ENCODE assay signal across 8 mouse cellular contexts in the genomic region with DNA sequence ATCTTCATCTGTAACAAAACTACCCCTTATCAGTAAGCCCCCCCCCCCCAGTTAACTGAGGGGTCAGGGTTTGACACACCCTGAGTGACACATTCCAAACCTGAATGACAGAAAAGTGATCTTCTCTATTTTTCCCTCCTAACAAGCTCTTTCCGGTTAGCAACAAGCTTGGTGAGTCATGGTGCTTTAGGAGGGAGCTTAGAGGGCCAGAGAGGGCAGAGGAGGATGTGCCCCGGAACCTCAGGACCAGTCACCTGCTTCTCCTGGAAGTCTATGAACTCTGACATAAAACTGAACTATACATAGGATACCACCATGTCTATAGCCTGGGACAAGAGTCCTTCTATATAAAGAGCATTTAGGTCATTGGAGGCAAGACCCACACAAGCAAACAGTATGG. TPM values are rescaled to one million over a fixed set of nuclear protein-coding genes. Genes with fewer than 3 reads are reported as not detected.
DNase-seq lines count a peak whose midpoint lies in the region; ATAC-seq lines count a peak whose summit lies in the region.

No protein-coding gene starts in this region.

- H3K4me2 ChIP-seq in midbrain, embryonic 15.5 days: no peak overlapping the region

- no peaks in the 10 kb centered on the region for H3K9me3 ChIP-seq in midbrain, embryonic 15.5 days
- H3K9me3 ChIP-seq in midbrain, embryonic 10.5 days (replicated peaks): no peaks in the 10 kb centered on the region

- ATAC-seq in midbrain, embryonic 15.5 days (replicated peaks): no peak
- no peak for ATAC-seq in inflammation-experienced regulatory T-cells, adult 6 months

- H3K9ac ChIP-seq in midbrain, embryonic 15.5 days: no peak overlapping the region

- H3K27me3 ChIP-seq in midbrain, embryonic 15.5 days (replicated peaks): no peaks in the 10 kb centered on the region
- no peaks in the 10 kb centered on the region for H3K27me3 ChIP-seq in midbrain, embryonic 10.5 days (ENCODE audit: low read depth, poor library complexity, severe bottlenecking)

- 0 out of 2 replicates have a peak overlapping the region, but pooled peaks have one; percentile 11 for H3K27ac ChIP-seq in midbrain, embryonic 15.5 days
- no peak overlapping the region for H3K27ac ChIP-seq in midbrain, embryonic 10.5 days (replicated peaks)

- peaks cover 54% of the 10 kb centered on the region for H3K4me1 ChIP-seq in midbrain, embryonic 15.5 days
- H3K4me1 ChIP-seq in midbrain, embryonic 10.5 days: peaks cover 26% of the 10 kb centered on the region

- 86% methylated on average over 2 of the region's 2 CpGs for whole genome bisulfite sequencing in midbrain, embryonic 15.5 days
- WGBS in midbrain, embryonic 10.5 days: 82% methylated on average over 2 of the region's 2 CpGs

- no peak overlapping the region for H3K4me3 ChIP-seq in midbrain, embryonic 15.5 days
- no peak overlapping the region for H3K4me3 ChIP-seq in midbrain, embryonic 10.5 days

- DNase-seq in adrenal gland, postnatal 10 days: peak; percentile 30
- no peak for DNase-seq in adrenal gland, postnatal 25 days
- peak; percentile 26 for DNase-seq in kidney, adult 18-20 months
- DNase-seq in kidney, postnatal 10 days: no peak
- DNase-seq in midbrain, embryonic 10.5 days (ENCODE audit: low spot score): no peak
- DNase-seq in ovary, adult 18-20 months (ENCODE audit: low spot score): no peak

- no peaks in the 10 kb centered on the region for H3K36me3 ChIP-seq in midbrain, embryonic 15.5 days (replicated peaks)
- H3K36me3 ChIP-seq in midbrain, embryonic 10.5 days: no peaks in the 10 kb centered on the region

RNA-seq across cellular contexts. Expression of gene Tom1l2, which starts 44.6 kb away (rescaled TPM):
- 10 to 100 TPM; 49.9 to 61.5 TPM for total RNA-seq in adrenal gland, postnatal 10 days (2021)
- total RNA-seq in adrenal gland, postnatal 25 days (2021): 74.6 and 95.4 TPM in 2 replicates
- polyA plus RNA-seq in midbrain, embryonic 15.5 days (2015; fragmentation: Nextera tagmentation; extraction: Ambion mirVana): 72.6 and 73.3 TPM in 2 replicates
- polyA plus RNA-seq in midbrain, embryonic 10.5 days (2016; fragmentation: Nextera tagmentation; extraction: Ambion mirVana): 17.6 and 26.2 TPM in 2 replicates
- 10 to 100 TPM in 2 of 3 experiments, 1 to 10 TPM in 1; 8.9 to 34.5 (median 24.4) TPM for polyA plus RNA-seq in inflammation-experienced regulatory T-cells, adult 6 months (2017; shearing (Covaris generic))

RNA-seq across cellular contexts. Expression of gene Drc3, which starts 45.1 kb away (rescaled TPM):
- 1 to 10 TPM; 1.1 to 1.5 TPM for total RNA-seq in adrenal gland, postnatal 10 days (2021)
- 0.81 and 2.3 TPM in 2 replicates for total RNA-seq in adrenal gland, postnatal 25 days (2021)
- 6.1 and 6.3 TPM in 2 replicates for polyA plus RNA-seq in midbrain, embryonic 15.5 days (2015; fragmentation: Nextera tagmentation; extraction: Ambion mirVana)
- 1.7 and 1.8 TPM in 2 replicates for polyA plus RNA-seq in midbrain, embryonic 10.5 days (2016; fragmentation: Nextera tagmentation; extraction: Ambion mirVana)
- polyA plus RNA-seq in inflammation-experienced regulatory T-cells, adult 6 months (2017; shearing (Covaris generic)): under 1 TPM; 0.25 to 0.87 (median 0.42) TPM

Comparison
In these comparisons a context has a peak if more than half of its experiments do, and no peak if none do; other contexts are left out.
1. DNase-seq: peak in adrenal gland, postnatal 10 days (single experiment) and kidney, adult 18-20 months (single experiment); none in adrenal gland, postnatal 25 days (single experiment), kidney, postnatal 10 days (single experiment), midbrain, embryonic 10.5 days (single experiment) and ovary, adult 18-20 months (single experiment).